Mouse (Mus musculus) kidney, embryonic 15.5 days (tissue): ENCODE measurements at regions not wholly inside any gene's neighbourhood (a gene's known extent, or its start where the extent isn't known, plus 50 kb on each side); places are given as distances from the start of the nearest gene placed in this dataset.
A peak's percentile ranks its signal among the peaks of the same experiment; 100 is the strongest.
"Not testable (repeated sequence)": the region's sequence is repeated elsewhere in the genome, so short reads cannot be mapped to it uniquely, and the experiment has no call there.

Source experiments
- ATAC-seq: fragments of 200-750 bp; cut with Nextera tagmentation; replicated peaks from 2 replicates; pipeline ENCODE4 v1.8.0; 2017; ENCODE audit warnings: moderate TSS enrichment; ENCODE audit not compliant: low FRiP score
- H3K27ac ChIP-seq: fragments of 300-500 bp; sonication (generic); 2 replicates; pipeline ENCODE4 v1.5.1; 2015; ENCODE audit warnings: mild to moderate bottlenecking, inconsistent platforms
- H3K27me3 ChIP-seq: fragments of 300-500 bp; sonication (generic); 2 replicates; pipeline ENCODE4 v1.6.1; 2015; ENCODE audit warnings: inconsistent platforms
- H3K36me3 ChIP-seq: fragments of 300-500 bp; sonication (generic); 2 replicates; pipeline ENCODE4 v1.6.1; 2015; ENCODE audit warnings: inconsistent platforms
- H3K4me1 ChIP-seq: fragments of 300-500 bp; sonication (generic); 2 replicates; pipeline ENCODE4 v1.6.1; 2015; ENCODE audit warnings: inconsistent platforms
- H3K4me2 ChIP-seq: fragments of 300-500 bp; sonication (generic); 2 replicates; pipeline ENCODE4 v1.6.1; 2015; ENCODE audit warnings: moderate library complexity, mild to moderate bottlenecking, inconsistent platforms
- H3K4me3 ChIP-seq: fragments of 300-500 bp; sonication (generic); replicated peaks from 2 replicates; pipeline ENCODE4 v1.5.1; 2015; ENCODE audit warnings: mild to moderate bottlenecking, inconsistent platforms
- H3K9ac ChIP-seq: fragments of 300-500 bp; sonication (generic); 2 replicates; pipeline ENCODE4 v1.6.1; 2015; ENCODE audit warnings: mild to moderate bottlenecking, inconsistent platforms
- H3K9me3 ChIP-seq: fragments of 300-500 bp; sonication (generic); replicated peaks from 2 replicates; pipeline ENCODE4 v1.6.1; 2016; ENCODE audit warnings: inconsistent platforms
- WGBS: fragments of 180-500 bp; shearing (Covaris S2); methylation state at CpG from one replicate; pipeline ENCODE4 v1.1.7; 2015; ENCODE audit warnings: mixed read lengths; 5-methylcytosine and 5-hydroxymethylcytosine counted together

DNA sequence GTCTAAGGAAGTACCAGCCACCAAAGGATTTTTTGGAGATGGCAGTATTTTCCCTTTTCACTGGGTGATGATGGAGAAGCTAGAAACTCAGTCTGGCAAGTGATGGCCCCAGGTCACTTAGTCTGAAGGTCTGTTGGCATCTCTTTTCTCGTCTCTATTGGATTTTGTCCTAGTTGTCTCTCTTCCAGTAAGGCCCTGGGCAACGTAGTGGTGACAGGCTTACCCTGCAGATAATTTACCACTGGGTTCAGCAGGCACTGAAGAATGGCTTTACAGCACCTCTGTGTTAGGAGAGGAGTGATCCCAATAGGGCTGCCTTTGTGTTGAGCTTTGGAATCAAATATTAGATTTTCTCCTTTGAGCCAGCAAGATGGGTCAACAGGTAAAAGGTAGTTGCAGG, 87.9 kb upstream of the 1110032F04Rik start:
- Histone ChIP-seq H3K36me3 (no peaks in the 10 kb centered on the region), H3K4me3 (no peak overlapping the region), H3K9me3 (no peaks in the 10 kb centered on the region), H3K4me1 (peaks cover 22% of the 10 kb centered on the region), H3K27me3 (no peaks in the 10 kb centered on the region), H3K4me2 (no peak overlapping the region), H3K9ac (no peak overlapping the region), H3K27ac (no peak overlapping the region)
- no peak for ATAC-seq
- 40% methylated on average over 2 of the region's 2 CpGs for WGBS

DNA sequence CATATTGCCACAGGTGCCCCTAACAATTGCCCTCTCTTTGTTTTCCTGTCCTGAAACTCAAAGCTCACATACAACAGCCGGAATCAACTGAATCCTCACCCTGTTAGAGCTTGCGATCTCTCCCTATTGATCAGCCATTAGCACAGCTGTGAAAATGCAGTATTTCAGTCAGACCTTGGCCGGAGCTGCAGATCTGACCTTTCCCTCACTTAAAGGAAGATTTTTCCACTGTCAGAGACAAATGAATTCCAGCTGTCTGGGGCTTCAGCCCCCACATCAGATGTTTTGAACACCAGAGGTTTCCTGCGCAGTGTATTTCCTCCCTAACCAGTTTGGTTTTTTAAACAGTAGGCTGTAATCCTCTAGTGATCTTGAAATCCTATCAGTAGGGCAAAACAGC, 87.0 kb upstream of the 1110032F04Rik start:
- ATAC-seq, result no peak
- Histone ChIP-seq H3K27me3 (no peaks in the 10 kb centered on the region), H3K9ac (no peak overlapping the region), H3K4me2 (no peak overlapping the region), H3K4me1 (peaks cover 21% of the 10 kb centered on the region), H3K27ac (no peak overlapping the region), H3K36me3 (no peaks in the 10 kb centered on the region), H3K9me3 (no peaks in the 10 kb centered on the region), H3K4me3 (no peak overlapping the region)
- WGBS, result 26% methylated on average over 4 of the region's 4 CpGs

DNA sequence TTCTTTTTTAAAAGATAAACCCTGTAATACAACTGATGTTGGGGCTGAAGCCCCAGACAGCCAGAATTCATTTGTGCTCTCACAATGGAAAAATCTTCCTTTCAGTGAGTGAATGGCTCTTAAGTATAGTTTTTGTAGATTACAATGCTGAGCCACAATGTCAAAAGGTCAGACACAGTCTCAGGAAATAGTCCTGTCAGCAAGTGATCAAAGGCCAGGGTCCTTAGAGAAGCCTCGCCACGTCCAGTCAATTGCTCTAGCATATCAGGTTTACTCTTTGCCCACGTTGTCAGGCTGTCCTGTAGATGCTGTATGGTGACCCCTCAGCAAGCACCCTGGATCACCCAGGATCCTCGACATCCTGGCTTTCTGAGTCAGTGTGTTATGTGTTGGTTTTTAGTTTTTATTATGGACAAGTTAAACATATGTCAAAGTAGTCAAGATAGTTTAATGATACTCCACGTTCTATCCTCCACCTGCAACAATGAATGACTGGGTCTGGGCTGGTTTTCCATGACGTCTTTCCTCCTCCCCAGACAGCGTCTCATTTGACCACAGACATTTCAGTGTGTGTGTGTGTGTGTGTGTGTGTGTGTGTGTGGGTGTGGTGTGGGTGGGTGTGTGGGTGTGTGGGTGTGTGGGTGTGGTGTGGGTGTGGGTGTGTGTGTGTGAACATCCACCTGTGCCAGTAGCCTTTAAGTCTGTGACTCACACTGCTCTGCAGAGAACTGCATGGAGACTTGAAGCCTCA, 85.5 kb upstream of the 1110032F04Rik start:
- Histone ChIP-seq H3K27ac (no peak overlapping the region), H3K9me3 (no peaks in the 10 kb centered on the region), H3K4me3 (no peak overlapping the region), H3K4me2 (no peak overlapping the region), H3K9ac (no peak overlapping the region), H3K36me3 (no peaks in the 10 kb centered on the region), H3K4me1 (peaks cover 25% of the 10 kb centered on the region), H3K27me3 (no peaks in the 10 kb centered on the region)
- 0 out of 2 replicates have a peak, but pooled peaks have one; percentile 27 for ATAC-seq
- 34% methylated on average over 7 of the region's 7 CpGs for WGBS

DNA sequence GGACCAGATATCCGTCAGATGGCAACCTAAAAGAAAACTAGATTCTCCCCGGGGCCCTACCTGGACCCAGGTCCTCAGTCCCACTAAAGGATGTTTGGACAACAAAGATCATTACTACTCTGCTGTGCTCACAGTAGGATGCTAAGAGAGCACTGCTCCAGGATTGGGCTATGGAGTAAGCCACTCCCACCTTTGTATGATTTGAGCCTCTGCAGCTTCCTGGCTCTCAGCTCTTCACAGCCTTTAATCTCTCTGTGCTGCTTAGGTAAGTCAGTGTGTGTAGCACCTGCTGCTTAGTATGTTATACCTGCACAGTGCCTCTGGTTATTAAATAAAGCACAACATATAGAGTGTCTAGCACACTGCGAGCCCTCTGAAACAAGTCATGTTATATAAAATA, 82.6 kb upstream of the 1110032F04Rik start:
- H3K9me3 ChIP-seq, result no peaks in the 10 kb centered on the region
- no peaks in the 10 kb centered on the region for H3K27me3 ChIP-seq
- H3K4me1 ChIP-seq, result peaks cover 18% of the 10 kb centered on the region
- no peak overlapping the region for H3K4me2 ChIP-seq
- WGBS, result 72% methylated on average over 3 of the region's 3 CpGs
- ATAC-seq, result no peak
- no peak overlapping the region for H3K27ac ChIP-seq
- H3K36me3 ChIP-seq, result no peaks in the 10 kb centered on the region
- no peak overlapping the region for H3K4me3 ChIP-seq
- no peak overlapping the region for H3K9ac ChIP-seq

DNA sequence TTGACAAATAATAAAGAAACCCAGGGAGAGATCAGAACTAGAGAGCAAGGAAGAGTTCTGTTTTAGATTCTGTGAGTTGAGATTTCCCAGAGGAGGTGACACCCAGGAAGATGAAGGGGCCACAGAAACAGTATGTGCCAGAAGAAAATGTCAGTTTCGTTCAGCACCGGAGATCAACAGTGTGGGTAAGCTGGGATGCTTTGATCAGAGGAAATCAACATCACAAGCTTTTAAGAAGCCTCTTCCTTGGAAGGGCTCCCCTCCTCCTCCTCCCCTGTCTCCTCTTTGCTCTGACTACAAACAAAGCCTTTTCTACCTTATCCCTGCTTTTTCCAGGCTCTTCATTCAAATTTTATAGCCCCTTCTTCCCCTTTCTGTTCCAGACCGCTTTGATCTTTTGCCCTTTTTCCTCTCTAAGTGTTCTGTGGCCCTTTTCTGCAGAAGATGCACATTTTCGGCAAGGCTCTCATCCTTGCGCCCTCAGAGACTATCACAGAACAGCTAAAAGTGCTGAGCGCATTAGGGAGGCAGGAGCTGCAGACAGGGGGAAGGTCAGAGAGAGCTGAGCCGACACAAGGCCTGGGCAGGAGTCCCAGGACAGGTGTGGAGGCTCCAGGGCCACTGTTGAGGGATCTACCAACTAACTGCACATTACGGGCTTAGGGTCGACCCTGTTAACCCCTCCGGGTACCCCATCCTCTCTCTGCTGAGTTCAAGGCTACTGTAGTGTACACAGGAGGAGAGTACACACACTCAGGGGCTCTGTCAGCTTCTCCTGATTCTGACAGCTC, 81.8 kb upstream of the 1110032F04Rik start:
- Histone ChIP-seq H3K9ac (no peak overlapping the region), H3K27me3 (no peaks in the 10 kb centered on the region), H3K4me3 (no peak overlapping the region), H3K27ac (no peak overlapping the region), H3K4me2 (no peak overlapping the region), H3K36me3 (no peaks in the 10 kb centered on the region), H3K4me1 (peaks cover 13% of the 10 kb centered on the region), H3K9me3 (no peaks in the 10 kb centered on the region)
- 27% methylated on average over 10 of the region's 10 CpGs for WGBS
- no peak for ATAC-seq

DNA sequence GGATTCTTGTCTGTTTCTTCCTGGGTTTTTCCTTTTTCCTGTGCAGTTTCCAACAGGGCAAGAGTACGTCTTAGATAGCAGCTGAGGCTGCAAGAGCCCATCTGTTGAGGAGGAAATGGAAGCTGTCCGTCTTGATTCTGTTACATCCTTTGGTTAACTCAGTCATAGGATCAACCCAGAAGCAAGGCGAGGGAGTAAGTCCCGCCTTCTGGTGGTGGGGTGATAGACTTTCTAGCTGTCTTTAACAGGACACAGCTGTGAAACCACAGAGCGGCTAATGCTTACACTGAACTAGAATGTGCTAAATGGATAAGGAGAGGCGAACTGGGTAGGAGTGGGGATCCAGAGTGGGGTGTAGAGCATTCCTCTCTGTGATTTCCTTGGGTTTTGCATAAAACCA, 79.9 kb upstream of the 1110032F04Rik start:
- Histone ChIP-seq H3K9me3 (no peaks in the 10 kb centered on the region), H3K4me1 (peaks cover 12% of the 10 kb centered on the region), H3K36me3 (no peaks in the 10 kb centered on the region), H3K27me3 (no peaks in the 10 kb centered on the region), H3K4me2 (no peak overlapping the region), H3K4me3 (no peak overlapping the region), H3K9ac (no peak overlapping the region), H3K27ac (0 out of 2 replicates have a peak overlapping the region, but pooled peaks have one; percentile 25)
- ATAC-seq, result no peak; the same call in 1 of the 2 replicates
- 41% methylated on average over 6 of the region's 6 CpGs for WGBS

DNA sequence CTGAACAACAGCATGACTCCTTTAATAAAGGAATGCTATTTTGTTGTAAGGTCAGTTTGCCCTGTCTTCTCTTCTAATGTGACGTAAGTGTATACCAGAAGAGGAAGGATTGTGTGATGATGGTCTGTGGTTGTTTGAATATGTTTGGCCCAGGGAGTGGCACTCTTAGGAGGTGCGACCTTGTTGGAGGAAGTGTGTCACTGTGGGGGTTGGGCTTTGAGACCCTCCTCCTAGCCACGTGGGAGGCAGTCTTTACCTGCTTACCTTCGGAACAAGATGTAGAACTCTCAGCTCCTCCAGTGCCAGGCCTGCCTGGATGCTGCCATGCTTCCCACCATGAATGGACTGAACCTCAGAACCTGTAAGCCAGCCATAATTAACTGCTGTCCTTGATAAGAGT, 78.9 kb upstream of the 1110032F04Rik start:
- Histone ChIP-seq H3K4me2 (no peak overlapping the region), H3K27me3 (no peaks in the 10 kb centered on the region), H3K4me3 (no peak overlapping the region), H3K4me1 (peaks cover 13% of the 10 kb centered on the region), H3K9ac (no peak overlapping the region), H3K27ac (no peak overlapping the region), H3K9me3 (no peaks in the 10 kb centered on the region), H3K36me3 (no peaks in the 10 kb centered on the region)
- no peak for ATAC-seq
- WGBS, result 92% methylated on average over 4 of the region's 4 CpGs

DNA sequence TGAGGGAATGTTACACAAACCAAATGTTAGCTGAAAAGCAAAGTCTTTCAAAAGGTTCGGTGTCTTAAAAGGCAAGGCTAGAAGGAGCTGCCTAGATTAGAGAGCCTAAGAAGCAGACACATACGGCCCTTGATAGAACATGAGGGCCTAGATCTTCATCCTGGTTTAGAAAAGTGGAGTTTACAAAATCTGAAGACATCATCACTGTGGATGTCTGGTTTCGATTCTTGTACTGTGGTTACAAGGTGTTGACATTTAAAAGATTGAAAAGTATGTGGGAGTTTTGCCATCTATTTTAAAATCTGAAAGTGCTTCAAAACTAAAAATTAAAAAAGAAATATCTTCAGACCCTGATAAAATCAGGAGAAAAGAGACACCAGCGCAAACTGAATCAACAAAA, 76.5 kb upstream of the 1110032F04Rik start:
- Histone ChIP-seq H3K4me1 (peaks cover 7% of the 10 kb centered on the region; the same call in 1 of the 2 replicates), H3K27ac (no peak overlapping the region), H3K27me3 (no peaks in the 10 kb centered on the region), H3K4me3 (no peak overlapping the region), H3K36me3 (no peaks in the 10 kb centered on the region), H3K4me2 (no peak overlapping the region), H3K9me3 (no peaks in the 10 kb centered on the region), H3K9ac (no peak overlapping the region)
- ATAC-seq, result no peak
- WGBS, result 88% methylated on average over 4 of the region's 4 CpGs

DNA sequence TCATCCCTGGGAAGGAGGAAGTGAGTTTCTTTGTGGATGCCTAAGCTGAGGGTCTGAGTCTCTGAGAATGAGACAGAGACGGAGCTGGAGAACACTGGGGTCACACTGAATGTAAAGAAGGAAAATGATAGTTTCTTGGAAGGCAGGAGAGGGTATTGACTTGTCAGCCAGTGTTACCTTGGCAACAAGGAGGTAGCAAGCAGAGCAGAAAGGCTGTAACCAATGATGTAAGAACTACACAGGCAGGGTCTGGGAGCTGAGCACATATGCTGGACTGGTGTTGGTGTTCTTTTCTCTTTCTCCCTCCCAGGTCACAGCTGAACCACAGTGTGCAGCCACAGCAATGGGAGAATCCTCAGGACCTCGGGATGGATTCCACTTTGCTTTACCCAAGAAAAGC, 75.5 kb upstream of the 1110032F04Rik start:
- no peaks in the 10 kb centered on the region for H3K27me3 ChIP-seq
- H3K4me2 ChIP-seq, result no peak overlapping the region
- H3K4me1 ChIP-seq, result peaks cover 7% of the 10 kb centered on the region; the same call in 1 of the 2 replicates
- WGBS, result 73% methylated on average over 2 of the region's 2 CpGs
- H3K9ac ChIP-seq, result no peak overlapping the region
- H3K36me3 ChIP-seq, result no peaks in the 10 kb centered on the region
- no peak overlapping the region for H3K27ac ChIP-seq
- no peak overlapping the region for H3K4me3 ChIP-seq
- ATAC-seq, result no peak
- H3K9me3 ChIP-seq, result no peaks in the 10 kb centered on the region

DNA sequence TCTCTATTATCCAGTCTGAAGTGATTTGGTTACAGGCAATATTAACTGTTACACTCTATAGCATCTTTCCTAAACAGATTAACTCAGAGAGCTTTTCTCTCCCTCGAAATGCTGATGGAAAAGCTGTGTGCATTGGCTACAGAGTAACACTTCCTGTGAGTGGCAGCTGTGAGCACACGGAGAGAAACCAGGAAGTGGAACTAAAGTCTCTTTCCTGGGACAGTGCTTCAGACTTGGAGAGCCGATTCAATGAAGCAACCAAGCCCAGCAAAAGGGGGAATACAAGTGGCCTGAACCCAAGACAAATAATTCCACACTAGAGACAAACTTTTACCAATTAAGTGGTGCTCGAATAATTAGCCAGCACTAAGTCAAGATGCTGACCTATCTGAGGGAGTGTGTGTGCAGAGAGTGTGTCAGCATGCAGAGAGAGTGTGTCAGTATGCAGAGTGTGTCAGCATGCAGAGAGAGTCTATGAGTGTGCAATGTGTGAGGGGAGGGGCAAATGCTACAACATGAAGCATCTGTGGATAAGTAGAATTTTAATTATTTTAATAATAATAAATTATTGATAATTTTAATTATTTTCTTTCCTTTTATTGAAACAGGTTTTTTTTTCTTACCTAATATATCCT, 74.9 kb upstream of the 1110032F04Rik start:
- H3K27me3 ChIP-seq, result no peaks in the 10 kb centered on the region
- 33% methylated on average over 4 of the region's 4 CpGs for WGBS
- peaks cover 7% of the 10 kb centered on the region; the same call in 1 of the 2 replicates for H3K4me1 ChIP-seq
- H3K9ac ChIP-seq, result no peak overlapping the region
- H3K36me3 ChIP-seq, result no peaks in the 10 kb centered on the region
- H3K4me2 ChIP-seq, result no peak overlapping the region
- no peaks in the 10 kb centered on the region for H3K9me3 ChIP-seq
- no peak overlapping the region for H3K4me3 ChIP-seq
- H3K27ac ChIP-seq, result no peak overlapping the region
- ATAC-seq, result 0 out of 2 replicates have a peak, but pooled peaks have one; percentile 64

DNA sequence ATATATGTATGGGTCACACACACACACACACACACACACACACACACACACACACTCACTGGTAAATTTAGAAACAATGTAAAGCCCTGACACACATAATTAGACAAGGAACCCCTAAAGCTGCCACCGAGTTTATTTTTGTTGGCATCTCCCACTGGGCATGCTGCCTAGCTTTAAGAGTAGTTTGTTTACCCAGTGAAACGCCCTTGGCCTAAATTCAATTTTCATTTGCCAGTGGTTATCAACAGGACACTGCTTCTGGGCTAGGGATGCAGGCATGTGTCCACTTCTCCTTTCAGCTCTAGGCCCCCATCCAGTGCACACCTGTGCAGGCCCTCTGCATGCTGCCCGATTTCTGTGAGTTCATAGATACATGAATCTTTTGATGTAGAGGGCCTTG, 73.7 kb upstream of the 1110032F04Rik start:
- no peaks in the 10 kb centered on the region for H3K27me3 ChIP-seq
- H3K4me1 ChIP-seq, result peaks cover 7% of the 10 kb centered on the region; the same call in 1 of the 2 replicates
- H3K27ac ChIP-seq, result no peak overlapping the region
- no peak overlapping the region for H3K4me3 ChIP-seq
- no peak for ATAC-seq
- no peak overlapping the region for H3K9ac ChIP-seq
- no peak overlapping the region for H3K4me2 ChIP-seq
- 0 out of 2 replicates have a peak, but pooled peaks cover under 1% of the 10 kb centered on the region for H3K9me3 ChIP-seq
- H3K36me3 ChIP-seq, result no peaks in the 10 kb centered on the region
- 56% methylated on average over 3 of the region's 3 CpGs for WGBS

DNA sequence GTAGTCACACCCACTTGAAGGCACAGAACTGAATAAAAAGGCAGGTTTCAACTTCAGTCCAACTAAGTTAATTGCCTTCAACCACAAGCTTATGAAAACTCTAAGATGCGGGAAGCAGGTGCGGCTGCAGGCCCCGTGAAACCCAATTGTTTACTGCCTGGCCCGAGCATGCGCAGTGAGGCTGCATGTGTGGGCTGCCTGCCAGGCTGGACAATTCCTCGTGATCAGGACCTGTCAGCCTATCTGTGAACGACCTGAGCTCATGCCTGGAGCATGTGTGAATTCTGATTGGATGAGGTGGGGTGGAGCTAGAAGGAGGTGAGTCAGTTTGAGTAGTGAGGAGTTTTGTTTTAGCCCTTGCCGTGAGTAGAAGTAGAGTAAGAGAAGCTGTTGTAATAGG, 71.0 kb upstream of the 1110032F04Rik start:
- 82% methylated on average over 8 of the region's 8 CpGs for WGBS
- ATAC-seq, H3K27ac ChIP-seq, H3K4me3 ChIP-seq, H3K27me3 ChIP-seq, H3K9me3 ChIP-seq, H3K4me1 ChIP-seq, H3K36me3 ChIP-seq, H3K4me2 ChIP-seq, H3K9ac ChIP-seq: not testable (repeated sequence)
